Mouse (Mus musculus) stomach, postnatal 0 days (tissue): ENCODE data around the gene Hivep2.

Source experiments
- CTCF ChIP-seq: IDR thresholded peaks from 2 replicates; pipeline ENCODE4 v1.5.1; 2016; ENCODE audit warnings: antibody characterized with exemption, low read depth, mild to moderate bottlenecking, moderate library complexity
- EP300 ChIP-seq: optimal IDR thresholded peaks from 2 replicates; pipeline ENCODE3; 2016; ENCODE audit warnings: antibody characterized with exemption

DNA sequence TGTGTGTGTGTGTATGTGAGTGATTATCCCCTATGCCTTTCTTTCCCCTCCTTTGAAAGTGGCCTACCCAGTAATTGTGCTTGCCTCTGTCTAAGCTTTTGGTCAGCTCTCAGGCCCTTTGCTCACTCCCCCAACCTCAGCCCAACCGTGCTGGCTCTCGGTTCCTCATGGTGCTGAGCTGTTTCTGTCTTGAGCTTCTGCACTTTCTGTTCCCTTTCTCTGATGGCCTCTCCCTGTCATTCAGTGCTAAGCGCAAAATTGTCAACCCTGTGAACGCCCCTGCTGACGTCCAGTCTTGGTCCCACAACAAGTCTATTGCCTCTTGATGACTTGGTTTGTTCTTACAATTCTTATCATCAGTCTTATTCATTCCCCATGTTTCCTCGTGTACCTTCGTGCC lies 19.4 kb upstream of the Hivep2 start:
- TF ChIP-seq CTCF: no peak
- TF ChIP-seq EP300: no peak
